Mouse (Mus musculus) liver, embryonic 14.5 days (tissue): ENCODE data around the gene Pglyrp1. TPM values are rescaled to one million over a fixed set of nuclear protein-coding genes. Genes with fewer than 3 reads are reported as not detected.

Source experiments
- ATAC-seq: fragments of 200-750 bp; cut with Nextera tagmentation; 2 replicates; pipeline ENCODE4 v1.8.0; 2017; ENCODE audit warnings: moderate number of reproducible peaks, mild to moderate bottlenecking, moderate library complexity; ENCODE audit not compliant: insufficient read depth
- DNase-seq, 3 experiments: peaks; one replicate each; pipeline ENCODE4 v3.0.0-alpha.2; 2012 to 2013; ENCODE audit warnings: low read depth in 3 of 3, low spot score in 3 of 3
- H3K27ac ChIP-seq: fragments of 300-500 bp; sonication (generic); 2 replicates; pipeline ENCODE4 v1.5.1; 2014; ENCODE audit warnings: moderate library complexity, mild to moderate bottlenecking, control low read depth, inconsistent platforms
- H3K27me3 ChIP-seq: fragments of 300-500 bp; sonication (generic); 2 replicates; pipeline ENCODE4 v1.6.1; 2014; ENCODE audit warnings: mild to moderate bottlenecking, low read length, moderate library complexity; ENCODE audit not compliant: control insufficient read depth, insufficient read depth
- H3K36me3 ChIP-seq: fragments of 300-500 bp; sonication (generic); replicated peaks from 2 replicates; pipeline ENCODE4 v1.6.1; 2014; ENCODE audit warnings: low read depth; ENCODE audit not compliant: control insufficient read depth, insufficient read depth
- H3K4me1 ChIP-seq, 2 experiments: fragments of 200-500 bp in 1 of 2; fragments of 300-500 bp in 1 of 2; sonication (generic) in 1 of 2; replicated peaks; 2 replicates each; pipeline ENCODE4 v1.6.1; 2012 to 2014; ENCODE audit warnings: antibody characterized with exemption in 1 of 2, inconsistent platforms in 1 of 2, low read length in 1 of 2; ENCODE audit not compliant: control insufficient read depth in 2 of 2, insufficient read depth in 2 of 2
- H3K4me2 ChIP-seq: fragments of 300-500 bp; sonication (generic); 2 replicates; pipeline ENCODE4 v1.6.1; 2014; ENCODE audit warnings: low read depth, mild to moderate bottlenecking, control low read depth, moderate library complexity
- H3K4me3 ChIP-seq, 2 experiments: fragments of 200-500 bp in 1 of 2; fragments of 300-500 bp in 1 of 2; sonication (generic) in 1 of 2; 2 replicates each; pipeline ENCODE4 v1.5.1; 2012 to 2014; ENCODE audit warnings: low read depth in 2 of 2, low read length in 2 of 2, mild to moderate bottlenecking in 2 of 2, control low read depth in 1 of 2, inconsistent platforms in 1 of 2, moderate library complexity in 1 of 2; ENCODE audit not compliant: insufficient read depth in 1 of 2
- H3K9ac ChIP-seq: fragments of 300-500 bp; sonication (generic); replicated peaks from 2 replicates; pipeline ENCODE4 v1.6.1; 2014; ENCODE audit warnings: mild to moderate bottlenecking, control low read depth, moderate library complexity
- H3K9me3 ChIP-seq: fragments of 300-500 bp; sonication (generic); 2 replicates; pipeline ENCODE4 v1.6.1; 2016; ENCODE audit warnings: low read length, mixed read lengths; ENCODE audit not compliant: control insufficient read depth
- CTCF ChIP-seq: IDR thresholded peaks from 2 replicates; pipeline ENCODE4 v1.5.1; 2016; ENCODE audit warnings: antibody characterized with exemption, low read depth, control low read depth
- EP300 ChIP-seq: IDR thresholded peaks from 2 replicates; pipeline ENCODE4 v1.6.1; 2016; ENCODE audit warnings: antibody characterized with exemption, low read depth
- WGBS: fragments of 180-500 bp; shearing (Covaris S2); extraction: QIAGEN DNeasy Blood & Tissue Kit; methylation state at CpG from one replicate; pipeline ENCODE4 v1.1.7; 2014; ENCODE audit not compliant: insufficient replicate concordance; 5-methylcytosine and 5-hydroxymethylcytosine counted together
- polyA plus RNA-seq, 2 experiments: library from polyadenylated mRNA; depleted of rRNA in 1 of 2; stranded (reverse) in 1 of 2; unstranded in 1 of 2; fragments of >200 nt; fragmentation: Nextera tagmentation in 1 of 2; extraction: Ambion mirVana in 1 of 2; gene quantifications; 2 replicates each; pipeline versions ENCODE4 v1.2.1 to v1.2.3; 2012 to 2014

The Pglyrp1 gene
- polyA plus RNA-seq, 2 experiments: 10.5 to 32.0 TPM

GRCm38 (mm10) chr7:18884745-18885422 is 13.8 kb downstream of the Pglyrp1 start:
- H3K9me3 ChIP-seq: no peaks in the 10 kb centered on the region
- H3K4me3 ChIP-seq: no peak overlapping the region
- TF ChIP-seq CTCF (no peak), EP300 (no peak)
- 43% methylated on average over 13 of the region's 13 CpGs for WGBS
- DNase-seq (no peak), ATAC-seq (no peak)
- H3K27me3 ChIP-seq: no peaks in the 10 kb centered on the region
- H3K27ac ChIP-seq: no peak overlapping the region
- no peak overlapping the region for H3K9ac ChIP-seq
- H3K4me2 ChIP-seq: no peak overlapping the region
- H3K36me3 ChIP-seq: no peaks in the 10 kb centered on the region
- H3K4me1 ChIP-seq: no peaks in the 10 kb centered on the region

- no peak overlapping the region for H3K4me2 ChIP-seq
Observed at GRCm38 (mm10) chr7:18886963-18887362, 15.8 kb downstream of the Pglyrp1 start.

GRCm38 (mm10) chr7:18890848-18891247 is 19.7 kb downstream of the Pglyrp1 start:
- Histone ChIP-seq H3K36me3 (no peaks in the 10 kb centered on the region), H3K4me2 (no peak overlapping the region), H3K27me3 (peaks cover 14% of the 10 kb centered on the region), H3K9me3 (no peaks in the 10 kb centered on the region), H3K4me3 (no peak overlapping the region), H3K9ac (no peak overlapping the region), H3K4me1 (peaks cover 0 to 2% of the 10 kb centered on the region in 2 experiments; a peak in 2 of 4 replicates), H3K27ac (no peak overlapping the region)
- TF ChIP-seq CTCF (no peak), EP300 (no peak)
- no peak for ATAC-seq
- WGBS: 72% methylated on average over 8 of the region's 8 CpGs
- DNase-seq: no peak

More at GRCm38 (mm10) chr7:18886963-18887362, 15.8 kb downstream of the Pglyrp1 start:
- Histone ChIP-seq H3K27ac (no peak overlapping the region), H3K4me1 (no peaks in the 10 kb centered on the region), H3K9me3 (no peaks in the 10 kb centered on the region), H3K9ac (no peak overlapping the region), H3K27me3 (no peaks in the 10 kb centered on the region), H3K4me3 (no peak overlapping the region), H3K36me3 (no peaks in the 10 kb centered on the region)
- TF ChIP-seq CTCF (no peak), EP300 (no peak)
- no peak for ATAC-seq
- no peak for DNase-seq
- 50% methylated on average over 1 of the region's 1 CpGs for WGBS

GRCm38 (mm10) chr7:18891872-18892599 is 20.9 kb downstream of the Pglyrp1 start:
- Histone ChIP-seq H3K4me3 (peak overlapping the region in 1 of 2 experiments; percentile 38; a peak in 2 of 4 replicates), H3K9me3 (no peaks in the 10 kb centered on the region), H3K27ac (no peak overlapping the region), H3K9ac (no peak overlapping the region), H3K27me3 (peaks cover 14% of the 10 kb centered on the region), H3K4me1 (peaks cover 0 to 2% of the 10 kb centered on the region in 2 experiments; a peak in 2 of 4 replicates), H3K4me2 (peak overlapping the region; percentile 50), H3K36me3 (no peaks in the 10 kb centered on the region)
- TF ChIP-seq CTCF (peak; percentile 96), EP300 (no peak)
- WGBS: 17% methylated on average over 33 of the region's 33 CpGs
- peak; percentile 40; the same call in 1 of the 2 replicates for ATAC-seq
- peak; percentile 44 to 49 (median 48) for DNase-seq

GRCm38 (mm10) chr7:18893009-18893408 is 21.9 kb downstream of the Pglyrp1 start:
- WGBS: 25% methylated on average over 27 of the region's 27 CpGs
- TF ChIP-seq CTCF: no peak
- no peak for TF ChIP-seq EP300
- H3K4me3 ChIP-seq: no peak overlapping the region
- H3K27ac ChIP-seq: no peak overlapping the region
- no peaks in the 10 kb centered on the region for H3K9me3 ChIP-seq
- peaks cover 14% of the 10 kb centered on the region for H3K27me3 ChIP-seq
- no peak overlapping the region for H3K9ac ChIP-seq
- DNase-seq: no peak
- peaks cover 0 to 2% of the 10 kb centered on the region in 2 experiments; a peak in 2 of 4 replicates for H3K4me1 ChIP-seq
- ATAC-seq: no peak; the same call in 1 of the 2 replicates
- H3K4me2 ChIP-seq: peak overlapping the region; percentile 50; the same call in 1 of the 2 replicates
- no peaks in the 10 kb centered on the region for H3K36me3 ChIP-seq
